Mouse (Mus musculus): ENCODE data around the gene Zfp385a. TPM values are rescaled to one million over a fixed set of nuclear protein-coding genes. Genes with fewer than 3 reads are reported as not detected.

The Zfp385a gene
- total and polyA plus RNA-seq, 3 experiments: 1.2 to 59.9 (median 2.7) TPM

- Histone ChIP-seq H3K36me3 (replicated peaks in 1 of 2; ENCODE audit: control insufficient read depth in 1 of 2, insufficient read depth in 1 of 2, low read length in 1 of 2) (peaks cover 39 to 88% of the 10 kb centered on the region in 2 experiments), H3K79me2 (replicated peaks; ENCODE audit: control insufficient read depth, extremely low read depth, insufficient read depth, poor library complexity, severe bottlenecking) (no peaks in the 10 kb centered on the region), H3K27me3 (replicated peaks) (no peaks in the 10 kb centered on the region), H3K9ac (ENCODE audit: insufficient read depth, low read depth) (no peak overlapping the region), H3K4me2 (ENCODE audit: insufficient read depth, low read depth, poor library complexity, severe bottlenecking) (no peak overlapping the region), H3K4me3 (replicated peaks in 1 of 3; ENCODE audit: low read depth in 2 of 3, low read length in 2 of 3, poor library complexity in 1 of 3) (no peak overlapping the region), H3K4me1 (ENCODE audit: control insufficient read depth in 1 of 2, insufficient read depth in 2 of 2) (peaks cover 9 to 45% of the 10 kb centered on the region in 2 experiments), H3K9me3 (replicated peaks; ENCODE audit: low read length) (no peaks in the 10 kb centered on the region), H3K27ac (ENCODE audit: insufficient read depth, low read depth) (no peak overlapping the region)
- dilution Hi-C loops (cut with MboI; ENCODE audit: extremely low pct_ligation_motif_present, extremely low pct_unique_long_range_greater_than_20kb, low sequenced_read_pairs) (no loop called here), in situ Hi-C loops (cut with MboI; ENCODE audit: low pct_ligation_motif_present, low pct_unique_long_range_greater_than_20kb, low sequenced_read_pairs) (no loop called here)
- TF ChIP-seq POLR2AphosphoS2 (IDR thresholded peaks at IDR 0.05; ENCODE audit: low read depth, low read length) (no peak), ZNF384 (IDR thresholded peaks at IDR 0.05; ENCODE audit: low read depth, low read length) (no peak), JUND (conservative IDR thresholded peaks at IDR 0.05; ENCODE audit: low read depth, low read length) (no peak), CHD2 (IDR thresholded peaks at IDR 0.05; ENCODE audit: low read length) (no peak), HCFC1 (IDR thresholded peaks at IDR 0.05; ENCODE audit: low read depth, low read length) (no peak), IRF4 (IDR thresholded peaks at IDR 0.05; ENCODE audit: low read depth, low read length) (no peak), ZC3H11A (IDR thresholded peaks at IDR 0.05; ENCODE audit: low read depth, low read length) (no peak), PAX5 (IDR thresholded peaks at IDR 0.05; ENCODE audit: low read length) (no peak), NRF1 (IDR thresholded peaks at IDR 0.05; ENCODE audit: low read depth, low read length) (no peak), KAT2A (IDR thresholded peaks at IDR 0.05; ENCODE audit: insufficient replicate concordance, low read length) (no peak), MYC (IDR thresholded peaks at IDR 0.05; ENCODE audit: low read depth, low read length) (no peak), GABPA (IDR thresholded peaks at IDR 0.05; ENCODE audit: insufficient replicate concordance, low read depth, low read length) (no peak), E2F4 (IDR thresholded peaks at IDR 0.05; ENCODE audit: insufficient replicate concordance, low read depth, low read length) (no peak), MAZ (IDR thresholded peaks at IDR 0.05; ENCODE audit: low read depth, low read length) (no peak), CTCF (conservative IDR thresholded peaks at IDR 0.05 in 1 of 2, IDR thresholded peaks at IDR 0.05 in 1 of 2; ENCODE audit: low read depth in 2 of 2, low read length in 2 of 2) (no peak), TCF12 (IDR thresholded peaks at IDR 0.05; ENCODE audit: low read depth, low read length) (no peak), RCOR1 (conservative IDR thresholded peaks at IDR 0.05; ENCODE audit: low read depth, low read length) (no peak), POLR2A (IDR thresholded peaks at IDR 0.05; ENCODE audit: low read depth, low read length) (no peak), ELF1 (IDR thresholded peaks at IDR 0.05; ENCODE audit: low read depth, low read length) (no peak), MAFK (IDR thresholded peaks at IDR 0.05; ENCODE audit: insufficient replicate concordance, low read length) (no peak)
- DNase-seq (ENCODE audit: extremely low read depth): no peak
Observed at GRCm38 (mm10) chr15:103295851-103296250, 44.0 kb downstream of the Zfp385a start.

- H3K79me2 ChIP-seq (replicated peaks; ENCODE audit: control insufficient read depth, extremely low read depth, insufficient read depth, poor library complexity, severe bottlenecking): peaks cover under 1% of the 10 kb centered on the region; the same call in 1 of the 2 replicates
- no peaks in the 10 kb centered on the region for H3K27me3 ChIP-seq (replicated peaks)
- H3K4me1 ChIP-seq (ENCODE audit: control insufficient read depth in 1 of 2, insufficient read depth in 2 of 2): peaks cover 7 to 33% of the 10 kb centered on the region in 2 experiments
- peaks cover 48 to 92% of the 10 kb centered on the region in 2 experiments for H3K36me3 ChIP-seq (replicated peaks in 1 of 2; ENCODE audit: control insufficient read depth in 1 of 2, insufficient read depth in 1 of 2, low read length in 1 of 2)
- dilution Hi-C loops (cut with MboI; ENCODE audit: extremely low pct_ligation_motif_present, extremely low pct_unique_long_range_greater_than_20kb, low sequenced_read_pairs) (no loop called here), in situ Hi-C loops (cut with MboI; ENCODE audit: low pct_ligation_motif_present, low pct_unique_long_range_greater_than_20kb, low sequenced_read_pairs) (no loop called here)
- no peak for TF ChIP-seq USF1 (IDR thresholded peaks at IDR 0.05; ENCODE audit: low read depth, low read length)
- TF ChIP-seq USF2 (conservative IDR thresholded peaks at IDR 0.05; ENCODE audit: low read depth, low read length): no peak
- no peak for TF ChIP-seq POLR2A (IDR thresholded peaks at IDR 0.05; ENCODE audit: low read depth, low read length)
- no peak for TF ChIP-seq E2F4 (IDR thresholded peaks at IDR 0.05; ENCODE audit: insufficient replicate concordance, low read depth, low read length)
- no peak for TF ChIP-seq SIN3A (IDR thresholded peaks at IDR 0.05; ENCODE audit: low read length)
- no peak for TF ChIP-seq UBTF (IDR thresholded peaks at IDR 0.05; ENCODE audit: low read depth, low read length)
- no peak for TF ChIP-seq ZKSCAN1 (IDR thresholded peaks at IDR 0.05; ENCODE audit: borderline replicate concordance, low read depth, low read length)
- TF ChIP-seq MEF2A (IDR thresholded peaks at IDR 0.05; ENCODE audit: borderline replicate concordance, low read depth, low read length): no peak
- no peak overlapping the region for H3K4me3 ChIP-seq (replicated peaks in 1 of 3; ENCODE audit: low read depth in 2 of 3, low read length in 2 of 3, poor library complexity in 1 of 3)
- no peak for DNase-seq (ENCODE audit: extremely low read depth)
- H3K9me3 ChIP-seq (replicated peaks; ENCODE audit: low read length): no peaks in the 10 kb centered on the region
- no peak overlapping the region for H3K9ac ChIP-seq (ENCODE audit: insufficient read depth, low read depth)
- H3K4me2 ChIP-seq (ENCODE audit: insufficient read depth, low read depth, poor library complexity, severe bottlenecking): no peak overlapping the region
- H3K27ac ChIP-seq (ENCODE audit: insufficient read depth, low read depth): no peak overlapping the region
Observed at GRCm38 (mm10) chr15:103294649-103295048, 45.2 kb downstream of the Zfp385a start.

All from CH12.LX (cell line).